ENCODE assay signal across 9 mouse cellular contexts in genomic region chr17:54298934-54299333, GRCm38 (mm10). TPM values are rescaled to one million over a fixed set of nuclear protein-coding genes. Genes with fewer than 3 reads are reported as not detected.
DNase-seq lines count a peak whose midpoint lies in the region; ATAC-seq and TF ChIP-seq lines count a peak whose summit lies in the region.
"Had no signal": no experiment of that assay in that cellular context is flagged by ENCODE, and none has a peak within 500 bp of the region (broad histone marks: within the 10 kb centered on the region; RNA-seq: fewer than 3 reads in every experiment).

TSS of gene Slc5a7 (minus strand) at chr17:54299034.

- H3K36me3 ChIP-seq in heart, embryonic 15.5 days, result no peaks in the 10 kb centered on the region
- H3K36me3 ChIP-seq in hindbrain, embryonic 14.5 days (replicated peaks; ENCODE audit: control insufficient read depth, insufficient read depth), result no peaks in the 10 kb centered on the region
- H3K36me3 ChIP-seq in midbrain, embryonic 14.5 days (ENCODE audit: control insufficient read depth, insufficient read depth, low read length), result no peaks in the 10 kb centered on the region

- no peak for DNase-seq in heart, postnatal 4 days
- DNase-seq in brain, embryonic 14.5 days (ENCODE audit: low read depth), result peak; percentile 7
- DNase-seq in hindbrain, embryonic 14.5 days (ENCODE audit: low spot score), result no peak
- peak; percentile 2 for DNase-seq in midbrain, embryonic 14.5 days
- no peak for DNase-seq in yolk sac, embryonic 10.5 days (ENCODE audit: low spot score)
- DNase-seq in spleen, postnatal 14 days (ENCODE audit: low spot score in 2 of 2), result no peak
- no peak for DNase-seq in cerebellum, adult 9-10 months
- DNase-seq: adrenal gland, adult 2 months had no signal

- TF ChIP-seq CTCF in brain, embryonic 14.5 days (IDR thresholded peaks at IDR 0.05; ENCODE audit: borderline replicate concordance, extremely low read depth, insufficient read depth, insufficient read length), result no peak

- peak within 1 kb of the TSS; percentile 23; the same call in 1 of the 2 replicates for H3K9ac ChIP-seq in heart, embryonic 15.5 days
- peak within 1 kb of the TSS; percentile 55 for H3K9ac ChIP-seq in hindbrain, embryonic 14.5 days
- H3K9ac ChIP-seq in midbrain, embryonic 14.5 days (replicated peaks; ENCODE audit: low read length), result peak within 1 kb of the TSS; percentile 21

- no peaks in the 10 kb centered on the region for H3K9me3 ChIP-seq in heart, embryonic 15.5 days (replicated peaks)
- no peaks in the 10 kb centered on the region for H3K9me3 ChIP-seq in hindbrain, embryonic 14.5 days (ENCODE audit: control insufficient read depth, low read length)
- no peaks in the 10 kb centered on the region for H3K9me3 ChIP-seq in midbrain, embryonic 14.5 days (ENCODE audit: control insufficient read depth, low read length)

- peak within 1 kb of the TSS; percentile 91 for H3K4me2 ChIP-seq in heart, embryonic 15.5 days
- H3K4me2 ChIP-seq in hindbrain, embryonic 14.5 days (replicated peaks), result peak within 1 kb of the TSS; percentile 86
- H3K4me2 ChIP-seq in midbrain, embryonic 14.5 days (ENCODE audit: low read length), result peak within 1 kb of the TSS; percentile 67

- WGBS in heart, embryonic 15.5 days, result 56% methylated on average over 1 of the region's 1 CpGs
- 43% methylated on average over 1 of the region's 1 CpGs for WGBS in hindbrain, embryonic 14.5 days
- whole genome bisulfite sequencing in midbrain, embryonic 14.5 days, result 48% methylated on average over 1 of the region's 1 CpGs

- peak within 1 kb of the TSS; percentile 51 for H3K4me3 ChIP-seq in heart, embryonic 15.5 days
- H3K4me3 ChIP-seq in hindbrain, embryonic 14.5 days (replicated peaks; ENCODE audit: low read length), result peak within 1 kb of the TSS; percentile 40
- H3K4me3 ChIP-seq in midbrain, embryonic 14.5 days (replicated peaks; ENCODE audit: low read depth, low read length), result peak within 1 kb of the TSS; percentile 41

- TF ChIP-seq POLR2A in brain, embryonic 14.5 days (IDR thresholded peaks at IDR 0.05; ENCODE audit: borderline replicate concordance, extremely low read depth, insufficient read depth, insufficient read length, poor library complexity, severe bottlenecking), result no peak

- H3K27me3 ChIP-seq in heart, embryonic 15.5 days, result peaks cover 4% of the 10 kb centered on the region; the same call in 1 of the 2 replicates
- peaks cover 9% of the 10 kb centered on the region for H3K27me3 ChIP-seq in hindbrain, embryonic 14.5 days (ENCODE audit: control insufficient read depth, insufficient read depth, low read length)
- peaks cover 15% of the 10 kb centered on the region; the same call in 1 of the 2 replicates for H3K27me3 ChIP-seq in midbrain, embryonic 14.5 days (ENCODE audit: control insufficient read depth, insufficient read depth, low read length)

- H3K27ac ChIP-seq in heart, embryonic 15.5 days, result no peak within 1 kb of the TSS
- H3K27ac ChIP-seq in hindbrain, embryonic 14.5 days, result no peak within 1 kb of the TSS
- H3K27ac ChIP-seq in midbrain, embryonic 14.5 days (replicated peaks; ENCODE audit: low read depth, low read length), result no peak within 1 kb of the TSS

- peaks cover 6% of the 10 kb centered on the region for H3K4me1 ChIP-seq in heart, embryonic 15.5 days (replicated peaks)
- no peaks in the 10 kb centered on the region for H3K4me1 ChIP-seq in hindbrain, embryonic 14.5 days (replicated peaks; ENCODE audit: control insufficient read depth, insufficient read depth, low read length)
- H3K4me1 ChIP-seq in midbrain, embryonic 14.5 days (ENCODE audit: control insufficient read depth, insufficient read depth, low read length), result peaks cover 4% of the 10 kb centered on the region; the same call in 1 of the 2 replicates

- ATAC-seq in heart, embryonic 15.5 days (replicated peaks; ENCODE audit: insufficient number of reproducible peaks, insufficient read depth, low FRiP score, low read depth), result no peak
- 0 out of 2 replicates have a peak, but pooled peaks have one; percentile 11 for ATAC-seq in hindbrain, embryonic 14.5 days (ENCODE audit: low FRiP score)
- no peak for ATAC-seq in midbrain, embryonic 14.5 days (ENCODE audit: low FRiP score, low TSS enrichment)

RNA-seq across cellular contexts. Expression of gene Slc5a7, which starts in this region (rescaled TPM):
- 0.93 and 1.1 TPM in 2 replicates for polyA plus RNA-seq in heart, embryonic 15.5 days (2015; fragmentation: Nextera tagmentation; extraction: Ambion mirVana)
- under 1 TPM; 0.67 to 0.95 TPM for total RNA-seq in heart, postnatal 4 days (2021)
- 2.1 and 5.0 TPM in 2 replicates for polyA plus RNA-seq in brain, embryonic 14.5 days (2012; rRNA removed)
- polyA plus RNA-seq in hindbrain, embryonic 14.5 days (2014; fragmentation: Nextera tagmentation; extraction: Ambion mirVana), result 11.7 and 13.7 TPM in 2 replicates
- polyA plus RNA-seq in midbrain, embryonic 14.5 days (2014; fragmentation: Nextera tagmentation; extraction: Ambion mirVana), result 2.1 and 3.3 TPM in 2 replicates
- polyA plus RNA-seq: adrenal gland, adult 2 months had no signal

Comparison
In these comparisons a context has a peak if more than half of its experiments do, and no peak if none do; other contexts are left out.
1. DNase-seq: peak in brain, embryonic 14.5 days (single experiment) and midbrain, embryonic 14.5 days (single experiment); none in heart, postnatal 4 days (single experiment), hindbrain, embryonic 14.5 days (single experiment), yolk sac, embryonic 10.5 days (single experiment), spleen, postnatal 14 days (0 of 2) and cerebellum, adult 9-10 months (single experiment).
2. Peak in every context shown above with its lines, with median percentiles within 50 percentile points of each other: H3K4me2 ChIP-seq, H3K4me3 ChIP-seq and H3K9ac ChIP-seq.